In genomic region chr19:27683426-27683825, GRCm38 (mm10) we compare ENCODE assay signal across 10 mouse cellular contexts.
DNase-seq lines count a peak whose midpoint lies in the region; ATAC-seq and TF ChIP-seq lines count a peak whose summit lies in the region.
"Had no signal": no experiment of that assay in that cellular context is flagged by ENCODE, and none has a peak within 500 bp of the region (broad histone marks: within the 10 kb centered on the region; RNA-seq: fewer than 3 reads in every experiment).

No protein-coding gene starts in this region.

- H3K27me3 ChIP-seq in hindbrain, embryonic 11.5 days (ENCODE audit: control insufficient read depth, insufficient read depth, low read length): no peaks in the 10 kb centered on the region
- no peaks in the 10 kb centered on the region for H3K27me3 ChIP-seq in hindbrain, embryonic 10.5 days (ENCODE audit: insufficient read depth, poor library complexity, severe bottlenecking)
- H3K27me3 ChIP-seq in spleen, adult 2 months (ENCODE audit: control insufficient read depth, insufficient read depth, low read length): no peaks in the 10 kb centered on the region
- H3K27me3 ChIP-seq in forebrain, postnatal 0 days (ENCODE audit: insufficient read depth, low read length): no peaks in the 10 kb centered on the region
- H3K27me3 ChIP-seq in forebrain, embryonic 15.5 days: no peaks in the 10 kb centered on the region
- H3K27me3 ChIP-seq: limb, embryonic 12.5 days; midbrain, embryonic 12.5 days had no signal

- 43% methylated on average over 2 of the region's 2 CpGs for WGBS in hindbrain, embryonic 11.5 days
- WGBS in hindbrain, embryonic 10.5 days: 48% methylated on average over 2 of the region's 2 CpGs
- WGBS in spleen, adult 2 months: 66% methylated on average over 2 of the region's 2 CpGs
- 51% methylated on average over 2 of the region's 2 CpGs for WGBS in forebrain, postnatal 0 days
- WGBS in forebrain, embryonic 15.5 days: 38% methylated on average over 2 of the region's 2 CpGs

- DNase-seq in hindbrain, embryonic 11.5 days (ENCODE audit: low spot score): peak; percentile 6
- DNase-seq in hindbrain, embryonic 10.5 days (ENCODE audit: low spot score): no peak
- no peak for DNase-seq in spleen, adult 2 months (ENCODE audit: low read depth in 1 of 2, low spot score in 2 of 2)
- DNase-seq in spleen, adult 12 weeks (ENCODE audit: low spot score): no peak
- DNase-seq in adipocyte (ENCODE audit: low spot score): peak; percentile 21
- peak; percentile 9 for DNase-seq in thymus, postnatal 25 days
- no peak for DNase-seq in forebrain, postnatal 0 days

- H3K36me3 ChIP-seq in hindbrain, embryonic 11.5 days (ENCODE audit: control insufficient read depth, insufficient read depth, low read length): no peaks in the 10 kb centered on the region
- no peaks in the 10 kb centered on the region for H3K36me3 ChIP-seq in hindbrain, embryonic 10.5 days
- no peaks in the 10 kb centered on the region for H3K36me3 ChIP-seq in spleen, adult 2 months (ENCODE audit: control insufficient read depth, insufficient read depth, low read length)
- H3K36me3 ChIP-seq in forebrain, postnatal 0 days (ENCODE audit: insufficient read depth): no peaks in the 10 kb centered on the region
- no peaks in the 10 kb centered on the region for H3K36me3 ChIP-seq in forebrain, embryonic 15.5 days
- H3K36me3 ChIP-seq: limb, embryonic 12.5 days; midbrain, embryonic 12.5 days had no signal

- no peak overlapping the region for H3K4me3 ChIP-seq in hindbrain, embryonic 11.5 days (ENCODE audit: low read depth, low read length)
- H3K4me3 ChIP-seq in hindbrain, embryonic 10.5 days: no peak overlapping the region
- no peak overlapping the region for H3K4me3 ChIP-seq in spleen, adult 2 months (ENCODE audit: extremely low read depth, insufficient read depth, insufficient read length)
- no peak overlapping the region for H3K4me3 ChIP-seq in forebrain, postnatal 0 days (ENCODE audit: low read depth, low read length)
- no peak overlapping the region for H3K4me3 ChIP-seq in forebrain, embryonic 15.5 days
- H3K4me3 ChIP-seq: limb, embryonic 12.5 days; midbrain, embryonic 12.5 days had no signal

- no peak for TF ChIP-seq POLR2A in spleen, adult 2 months (IDR thresholded peaks at IDR 0.05; ENCODE audit: low read depth, low read length)

- H3K4me1 ChIP-seq in hindbrain, embryonic 11.5 days (replicated peaks; ENCODE audit: control insufficient read depth, insufficient read depth, low read length): no peaks in the 10 kb centered on the region
- no peaks in the 10 kb centered on the region for H3K4me1 ChIP-seq in hindbrain, embryonic 10.5 days (replicated peaks)
- H3K4me1 ChIP-seq in spleen, adult 2 months (ENCODE audit: control insufficient read depth, insufficient read depth, insufficient read length): no peaks in the 10 kb centered on the region
- no peaks in the 10 kb centered on the region for H3K4me1 ChIP-seq in forebrain, postnatal 0 days (ENCODE audit: insufficient read depth)
- no peaks in the 10 kb centered on the region for H3K4me1 ChIP-seq in forebrain, embryonic 15.5 days
- H3K4me1 ChIP-seq: limb, embryonic 12.5 days; midbrain, embryonic 12.5 days had no signal

- no peak overlapping the region for H3K9ac ChIP-seq in hindbrain, embryonic 11.5 days (ENCODE audit: low read depth, low read length)
- no peak overlapping the region for H3K9ac ChIP-seq in forebrain, postnatal 0 days
- no peak overlapping the region for H3K9ac ChIP-seq in forebrain, embryonic 15.5 days (replicated peaks)
- H3K9ac ChIP-seq: limb, embryonic 12.5 days; midbrain, embryonic 12.5 days had no signal

- no peak for ATAC-seq in hindbrain, embryonic 11.5 days (ENCODE audit: low FRiP score)
- ATAC-seq in forebrain, postnatal 0 days: no peak
- no peak for ATAC-seq in forebrain, embryonic 15.5 days (replicated peaks)

- no peak overlapping the region for H3K27ac ChIP-seq in hindbrain, embryonic 11.5 days (ENCODE audit: low read depth, low read length)
- H3K27ac ChIP-seq in hindbrain, embryonic 10.5 days: no peak overlapping the region
- H3K27ac ChIP-seq in spleen, adult 2 months (ENCODE audit: insufficient read depth, low read length): no peak overlapping the region
- H3K27ac ChIP-seq in forebrain, postnatal 0 days (ENCODE audit: low read depth, low read length): no peak overlapping the region
- H3K27ac ChIP-seq in forebrain, embryonic 15.5 days (replicated peaks): no peak overlapping the region
- H3K27ac ChIP-seq: limb, embryonic 12.5 days; midbrain, embryonic 12.5 days had no signal

- no peaks in the 10 kb centered on the region for H3K9me3 ChIP-seq in hindbrain, embryonic 11.5 days (ENCODE audit: control insufficient read depth, low read length)
- H3K9me3 ChIP-seq in hindbrain, embryonic 10.5 days: 0 out of 2 replicates have a peak, but pooled peaks cover 2% of the 10 kb centered on the region
- no peaks in the 10 kb centered on the region for H3K9me3 ChIP-seq in forebrain, postnatal 0 days (ENCODE audit: low read length)
- no peaks in the 10 kb centered on the region for H3K9me3 ChIP-seq in forebrain, embryonic 15.5 days
- H3K9me3 ChIP-seq: limb, embryonic 12.5 days; midbrain, embryonic 12.5 days had no signal

- H3K4me2 ChIP-seq in hindbrain, embryonic 11.5 days (replicated peaks; ENCODE audit: low read depth, low read length): no peak overlapping the region
- H3K4me2 ChIP-seq in forebrain, postnatal 0 days (ENCODE audit: low read depth): no peak overlapping the region
- no peak overlapping the region for H3K4me2 ChIP-seq in forebrain, embryonic 15.5 days (replicated peaks)
- H3K4me2 ChIP-seq: limb, embryonic 12.5 days; midbrain, embryonic 12.5 days had no signal

- 0 out of 2 replicates have a peak, but pooled peaks have one; percentile 6 for TF ChIP-seq CTCF in spleen, adult 2 months (IDR thresholded peaks at IDR 0.05; ENCODE audit: extremely low read depth, insufficient read depth, insufficient read length, insufficient replicate concordance)
- TF ChIP-seq CTCF in forebrain, postnatal 0 days (IDR thresholded peaks at IDR 0.05; ENCODE audit: low read depth): no peak; the same call in 1 of the 2 replicates

Comparison
In these comparisons a context has a peak if more than half of its experiments do, and no peak if none do; other contexts are left out.
1. DNase-seq: peak in hindbrain, embryonic 11.5 days (single experiment), adipocyte (single experiment) and thymus, postnatal 25 days (single experiment); none in hindbrain, embryonic 10.5 days (single experiment), spleen, adult 2 months (0 of 2), spleen, adult 12 weeks (single experiment) and forebrain, postnatal 0 days (single experiment).